Mouse (Mus musculus): ENCODE data around the gene Notch4.

Gene Notch4

DNA sequence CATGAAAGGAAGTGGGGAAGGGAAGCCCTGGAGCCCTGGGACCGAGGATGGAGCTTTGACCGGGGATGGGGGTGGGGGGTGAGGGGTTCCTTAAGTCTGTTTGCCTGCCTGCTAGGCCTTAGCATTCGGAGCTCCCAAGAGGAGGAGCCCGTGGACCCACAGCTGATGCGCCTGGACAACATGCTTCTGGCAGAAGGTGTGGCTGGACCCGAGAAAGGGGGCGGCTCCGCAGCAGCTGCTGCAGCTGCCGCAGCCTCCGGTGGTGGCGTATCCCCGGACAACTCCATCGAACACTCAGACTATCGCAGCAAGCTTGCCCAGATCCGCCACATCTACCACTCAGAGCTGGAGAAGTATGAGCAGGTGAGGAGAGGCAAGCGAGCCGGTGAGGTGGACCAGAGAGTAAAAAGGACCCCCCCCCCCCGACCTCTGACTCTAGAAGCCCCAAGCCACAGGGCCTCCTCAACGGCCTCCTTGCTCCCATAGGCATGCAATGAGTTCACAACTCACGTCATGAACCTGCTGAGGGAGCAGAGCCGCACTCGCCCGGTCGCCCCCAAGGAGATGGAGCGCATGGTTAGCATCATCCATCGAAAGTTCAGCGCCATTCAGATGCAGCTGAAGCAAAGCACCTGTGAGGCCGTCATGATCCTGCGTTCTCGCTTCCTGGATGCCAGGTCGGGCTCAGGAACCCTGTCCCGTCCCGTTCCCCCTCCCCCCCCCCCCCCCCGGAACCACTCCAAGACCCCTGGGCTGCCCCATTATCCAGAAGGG lies 29.9 kb downstream of the Notch4 start:
- DNase-seq (ENCODE audit: low spot score) = peak; percentile 53

- DNase-seq (ENCODE audit: low spot score) = no peak
Measured at GRCm38 (mm10) chr17:34596098-34596497, 32.0 kb downstream of the Notch4 start.

DNA sequence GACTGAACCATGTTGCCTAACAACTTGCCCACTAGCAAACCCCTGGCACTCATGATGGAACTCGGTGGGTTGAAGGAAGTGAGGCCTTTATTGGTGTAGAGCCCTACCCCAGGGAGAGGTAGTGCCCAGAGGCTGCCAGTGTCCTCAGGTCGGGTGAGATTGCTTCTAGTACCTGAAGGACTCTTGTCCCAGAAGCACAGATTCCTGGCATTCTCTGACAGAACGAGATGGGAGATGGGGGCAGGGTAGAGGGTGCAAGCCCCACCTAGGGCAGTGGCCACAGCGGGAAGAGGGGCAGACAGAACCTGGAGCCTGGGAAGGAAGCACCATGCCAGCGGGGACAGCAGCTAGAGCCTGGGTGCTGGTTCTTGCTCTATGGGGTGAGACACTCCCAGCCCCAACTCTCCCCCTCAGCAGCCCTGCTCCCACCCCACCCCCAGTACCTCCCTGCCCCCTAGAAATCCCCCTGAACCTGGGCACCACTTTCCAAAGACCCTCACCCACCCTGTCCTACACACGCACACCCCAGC lies 33.6 kb downstream of the Notch4 start, which contains the start of gene Ager:
Gene Ager, plus strand, starts transcription at position 297 of the 530 bp plus-strand sequence.
- DNase-seq (ENCODE audit: low spot score) = no peak

DNA sequence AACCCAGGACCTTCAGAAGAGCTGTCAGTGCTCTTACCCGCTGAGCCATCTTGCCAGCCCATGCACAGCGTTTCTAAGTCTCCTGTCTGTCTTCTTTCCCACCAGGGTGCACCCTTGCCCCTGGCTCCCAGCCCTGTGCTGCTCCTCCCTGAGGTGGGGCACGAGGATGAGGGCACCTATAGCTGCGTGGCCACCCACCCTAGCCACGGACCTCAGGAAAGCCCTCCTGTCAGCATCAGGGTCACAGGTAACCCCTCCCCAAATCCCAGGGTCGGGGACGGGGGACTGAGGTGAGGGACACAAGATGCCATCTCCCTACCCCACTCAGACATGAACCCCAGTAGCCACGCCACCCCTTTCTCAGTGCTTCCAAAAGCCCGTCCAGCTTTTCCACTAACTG lies 35.8 kb downstream of the Notch4 start:
- no peak for DNase-seq (ENCODE audit: low spot score)

GRCm38 (mm10) chr17:34601796-34602195 lies 37.7 kb downstream of the Notch4 start:
- DNase-seq (ENCODE audit: low spot score) = no peak

- DNase-seq (ENCODE audit: low spot score) = peak; percentile 100
Measured at GRCm38 (mm10) chr17:34603375-34604060, 39.5 kb downstream of the Notch4 start, which contains the start of gene Rnf5. Gene Rnf5 (minus strand): TSS chr17:34603690.

- peak; percentile 99 for DNase-seq (ENCODE audit: low spot score)
Measured at GRCm38 (mm10) chr17:34604061-34604508, 40.0 kb downstream of the Notch4 start, which contains the start of gene Agpat1. Gene Agpat1 (plus strand): TSS chr17:34604262.

GRCm38 (mm10) chr17:34604511-34605237 lies 40.6 kb downstream of the Notch4 start:
- DNase-seq (ENCODE audit: low spot score) = no peak

GRCm38 (mm10) chr17:34605609-34606008 lies 41.5 kb downstream of the Notch4 start:
- peak; percentile 95 for DNase-seq (ENCODE audit: low spot score)

GRCm38 (mm10) chr17:34606186-34607039 lies 42.3 kb downstream of the Notch4 start:
- no peak for DNase-seq (ENCODE audit: low spot score)

GRCm38 (mm10) chr17:34607997-34608396 lies 43.9 kb downstream of the Notch4 start:
- DNase-seq (ENCODE audit: low spot score) = no peak

GRCm38 (mm10) chr17:34611050-34611449 lies 47.0 kb downstream of the Notch4 start:
- no peak for DNase-seq (ENCODE audit: low spot score)

- no peak for DNase-seq (ENCODE audit: low spot score)
Measured at GRCm38 (mm10) chr17:34613054-34613645, 49.1 kb downstream of the Notch4 start.

GRCm38 (mm10) chr17:34613830-34614229 lies 49.8 kb downstream of the Notch4 start:
- no peak for DNase-seq (ENCODE audit: low spot score)

DNA sequence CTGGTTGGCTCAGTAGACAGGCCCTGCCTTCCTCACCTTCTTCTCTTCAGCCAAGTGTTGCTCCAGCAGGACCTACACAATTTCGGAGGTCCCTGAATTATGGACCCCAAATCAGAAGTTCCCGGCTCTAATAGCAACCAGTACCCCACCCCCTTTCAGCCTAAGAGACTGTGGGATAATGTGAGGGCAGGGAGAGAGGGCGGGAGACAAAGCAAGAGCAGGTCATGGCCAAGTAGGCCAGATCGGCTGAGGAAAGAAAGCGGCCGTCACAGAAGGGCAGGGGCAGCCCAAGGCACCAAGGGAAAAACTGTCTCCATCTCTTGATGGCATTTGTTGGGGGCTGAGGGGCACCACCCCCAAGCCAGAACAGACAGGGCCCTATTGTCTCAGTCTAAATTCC lies 51.8 kb downstream of the Notch4 start, which contains the start of gene Egfl8:
Gene Egfl8, minus strand, starts transcription at position 101 of the 400 bp plus-strand sequence.
- DNase-seq (ENCODE audit: low spot score) = no peak

DNA sequence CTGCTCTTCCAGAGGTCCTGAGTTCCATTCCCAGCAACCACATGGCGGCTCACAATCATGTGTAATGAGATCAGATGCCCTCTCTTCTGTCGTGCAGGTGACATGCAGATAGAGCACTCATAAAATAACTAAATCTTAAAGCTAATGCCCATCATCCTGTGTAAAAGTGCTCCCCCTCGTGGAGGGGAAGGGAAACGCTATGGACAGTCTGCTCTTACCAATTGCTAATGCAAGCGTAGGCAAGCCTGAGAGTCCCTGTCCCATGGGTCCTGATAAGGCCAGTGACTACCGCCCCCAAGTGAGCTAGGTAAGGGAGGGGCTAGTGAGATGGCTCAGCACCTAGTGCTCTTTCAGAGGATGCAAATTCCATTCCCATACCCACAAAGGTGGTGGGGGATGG lies 54.9 kb downstream of the Notch4 start:
- DNase-seq (ENCODE audit: low spot score) = peak; percentile 83

- no peak for DNase-seq (ENCODE audit: low spot score)
Measured at GRCm38 (mm10) chr17:34621006-34621405, 56.9 kb downstream of the Notch4 start.

- no peak for DNase-seq (ENCODE audit: low spot score)
Measured at GRCm38 (mm10) chr17:34623161-34623560, 59.1 kb downstream of the Notch4 start.

DNA sequence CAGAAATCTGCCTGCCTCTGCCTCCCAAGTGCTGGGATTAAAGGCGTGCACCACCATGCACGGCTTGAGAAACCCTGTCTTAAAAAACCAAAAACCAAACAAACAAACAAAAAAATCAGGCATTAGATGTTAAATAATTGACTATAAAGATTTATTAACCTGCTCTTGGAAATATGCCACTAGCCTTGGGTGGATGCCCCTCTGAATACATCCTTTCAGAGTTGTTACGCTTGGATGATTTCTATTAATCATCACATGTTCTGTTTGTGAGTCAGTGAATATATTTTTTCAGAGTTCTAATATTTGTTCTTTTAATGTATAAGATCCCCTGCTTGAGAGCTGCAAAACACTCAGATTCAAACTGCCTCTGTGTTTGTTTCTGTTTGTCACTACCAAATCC lies 60.9 kb downstream of the Notch4 start:
- no peak for DNase-seq (ENCODE audit: low spot score)

DNA sequence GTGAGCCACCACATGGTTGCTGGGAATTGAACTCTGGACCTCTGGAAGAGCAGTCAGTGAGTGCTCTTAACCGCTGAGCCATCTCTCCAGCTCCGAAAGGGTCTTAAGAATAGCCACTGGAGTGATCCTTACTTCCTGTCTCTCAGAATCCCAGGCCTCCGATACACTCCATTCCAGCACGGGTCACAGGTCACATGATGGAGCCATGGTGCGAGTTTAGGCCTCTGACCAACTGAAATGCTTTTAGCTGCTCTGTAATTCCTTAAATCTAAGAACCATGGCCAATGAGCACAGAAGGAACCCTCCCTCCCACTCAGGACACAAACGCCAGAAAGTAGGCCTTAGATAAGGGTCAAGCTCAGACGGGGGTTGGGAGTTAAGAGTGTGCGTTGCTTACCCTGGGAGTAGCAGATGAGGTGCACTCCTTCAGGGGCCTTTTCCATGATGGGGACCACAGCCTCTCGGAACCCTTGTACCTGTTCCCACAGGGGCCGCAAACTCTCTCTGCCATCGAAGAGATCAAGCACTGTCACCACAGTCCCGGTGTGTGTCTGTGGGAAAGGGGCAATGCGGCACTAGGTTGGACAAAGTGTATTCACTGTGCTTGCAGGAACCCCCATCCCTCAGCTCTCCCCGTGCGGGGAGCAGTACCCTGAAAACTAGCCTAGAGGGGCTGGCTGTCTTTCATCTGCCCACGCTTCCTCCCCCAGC lies 62.1 kb downstream of the Notch4 start:
- no peak for DNase-seq (ENCODE audit: low spot score)

All from embryo, embryonic 10 days (tissue).